Mouse (Mus musculus): ENCODE results near the gene Stx18.

Stx18 gene

DNA sequence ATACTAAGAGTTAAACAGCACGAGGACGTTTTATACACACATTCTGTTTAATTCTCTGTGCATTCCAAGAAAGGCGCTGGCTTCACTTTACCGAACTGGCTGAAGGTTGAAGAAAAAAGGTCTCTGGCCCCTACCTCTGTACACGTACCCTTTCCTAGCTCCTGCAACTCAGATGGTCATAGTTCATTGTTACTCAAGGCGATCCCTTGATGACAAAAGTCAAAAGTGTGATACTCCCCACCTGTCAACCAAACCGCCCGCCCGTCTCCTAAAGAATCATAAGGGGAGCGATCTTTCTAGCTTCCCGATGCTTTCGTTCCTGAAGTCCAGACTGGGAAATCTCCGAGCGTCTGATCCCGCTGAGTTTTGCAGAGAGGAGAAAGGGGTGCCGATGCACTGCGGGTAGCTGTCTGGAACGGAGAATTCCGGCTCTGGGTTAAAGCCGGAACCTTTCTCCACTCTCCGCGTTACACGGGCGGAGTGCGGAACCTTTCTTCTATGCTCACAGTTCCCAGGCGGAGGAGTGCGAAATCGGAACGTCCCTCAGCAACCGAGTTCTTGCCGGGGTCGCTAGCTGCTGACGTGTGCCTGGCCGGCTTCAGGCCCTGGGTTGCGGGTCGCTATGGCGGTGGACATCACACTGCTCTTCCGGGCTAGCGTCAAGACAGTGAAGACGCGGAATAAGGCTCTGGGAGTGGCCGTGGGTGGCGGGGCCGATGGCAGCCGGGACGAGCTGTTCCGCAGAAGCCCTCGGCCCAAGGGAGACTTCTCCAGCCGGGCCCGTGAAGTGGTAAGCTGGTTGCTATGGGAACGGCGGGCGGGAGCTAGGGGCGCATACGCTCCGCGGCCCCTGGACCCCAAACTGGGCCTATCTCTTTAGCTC, at the start of gene Stx18:
Gene Stx18 (plus strand): TSS at position 33 of the 883 bp plus-strand sequence.
- peak; percentile 79 for DNase-seq (ENCODE audit: low read depth)

DNA sequence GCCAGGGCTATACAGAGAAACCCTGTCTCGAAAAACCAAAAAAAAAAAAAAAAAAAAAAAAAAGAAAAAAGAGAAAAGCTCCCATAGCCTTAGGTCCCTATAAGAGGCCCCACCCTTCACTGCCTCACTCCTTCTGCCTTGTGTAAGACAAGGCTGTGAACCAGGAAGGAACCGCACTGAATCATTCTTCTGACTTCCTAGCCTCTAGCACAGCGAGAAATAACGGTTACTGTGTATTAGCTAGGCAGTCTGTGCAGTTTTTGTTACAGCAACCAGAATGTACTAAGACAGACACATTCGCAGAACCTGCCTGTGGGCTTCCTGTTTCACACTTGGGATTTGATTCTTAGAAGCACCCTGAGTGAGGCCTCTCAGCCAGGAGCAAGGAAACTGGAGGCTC, 46.2 kb upstream of the Stx18 start:
- no peak for DNase-seq (ENCODE audit: low read depth)

DNA sequence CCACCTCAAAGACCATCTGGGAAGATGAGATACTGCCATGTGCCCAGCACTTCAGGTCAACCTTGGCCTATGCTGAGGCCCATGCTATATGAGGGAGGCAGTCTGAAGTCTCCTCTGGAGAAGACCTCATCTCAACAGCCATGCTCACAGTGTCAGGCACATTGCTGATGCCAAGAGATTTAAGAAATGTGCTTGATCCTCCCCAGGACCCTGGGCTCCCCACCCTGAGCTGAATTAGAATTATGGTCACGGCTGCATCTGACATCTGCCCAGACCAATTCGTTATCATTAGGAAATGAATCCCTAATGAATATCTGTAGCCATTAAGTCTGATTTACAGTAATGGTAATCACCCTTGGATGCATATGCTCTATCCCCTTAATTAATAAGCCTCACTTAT, 39.7 kb upstream of the Stx18 start:
- DNase-seq (ENCODE audit: low read depth) = no peak

DNA sequence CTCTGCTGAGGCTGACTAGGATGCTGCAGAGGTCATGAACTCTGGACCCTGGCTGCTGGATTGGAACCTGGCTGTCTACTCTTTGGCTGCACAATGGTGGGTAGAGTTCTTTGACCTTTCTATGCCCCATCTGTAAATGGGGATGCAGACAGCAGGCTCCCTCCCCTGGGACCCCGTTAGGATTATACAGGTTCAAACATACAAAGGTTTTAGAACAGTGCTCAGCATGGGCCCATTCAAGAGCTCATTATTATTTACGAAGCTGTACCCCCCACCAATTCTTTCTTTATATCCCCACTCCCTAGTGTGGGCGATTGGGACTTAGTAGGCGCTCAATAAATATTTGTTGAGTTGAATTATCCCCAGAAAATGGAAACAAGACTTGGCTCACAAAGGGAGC, 36.0 kb upstream of the Stx18 start:
- no peak for DNase-seq (ENCODE audit: low read depth)

DNA sequence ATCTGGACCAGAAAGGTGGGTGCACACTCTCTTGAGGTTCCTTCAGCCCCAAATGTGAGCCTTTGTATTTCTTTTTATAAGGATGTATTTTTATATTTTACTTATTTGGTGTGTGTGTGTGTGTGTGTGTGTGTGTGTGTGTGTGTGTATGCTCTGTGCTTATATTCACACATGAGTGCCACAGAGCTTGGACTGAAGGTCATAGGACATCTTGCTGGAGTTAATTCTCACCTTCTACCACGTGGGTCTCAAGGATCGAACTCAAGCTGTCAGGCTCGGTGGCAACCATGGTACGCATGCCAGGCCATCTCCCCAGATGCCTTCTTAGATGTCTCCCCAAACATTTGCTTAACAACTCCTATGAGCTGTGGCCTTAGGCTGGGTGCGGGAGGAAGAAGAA, 33.8 kb upstream of the Stx18 start:
- no peak for DNase-seq (ENCODE audit: low read depth)

DNA sequence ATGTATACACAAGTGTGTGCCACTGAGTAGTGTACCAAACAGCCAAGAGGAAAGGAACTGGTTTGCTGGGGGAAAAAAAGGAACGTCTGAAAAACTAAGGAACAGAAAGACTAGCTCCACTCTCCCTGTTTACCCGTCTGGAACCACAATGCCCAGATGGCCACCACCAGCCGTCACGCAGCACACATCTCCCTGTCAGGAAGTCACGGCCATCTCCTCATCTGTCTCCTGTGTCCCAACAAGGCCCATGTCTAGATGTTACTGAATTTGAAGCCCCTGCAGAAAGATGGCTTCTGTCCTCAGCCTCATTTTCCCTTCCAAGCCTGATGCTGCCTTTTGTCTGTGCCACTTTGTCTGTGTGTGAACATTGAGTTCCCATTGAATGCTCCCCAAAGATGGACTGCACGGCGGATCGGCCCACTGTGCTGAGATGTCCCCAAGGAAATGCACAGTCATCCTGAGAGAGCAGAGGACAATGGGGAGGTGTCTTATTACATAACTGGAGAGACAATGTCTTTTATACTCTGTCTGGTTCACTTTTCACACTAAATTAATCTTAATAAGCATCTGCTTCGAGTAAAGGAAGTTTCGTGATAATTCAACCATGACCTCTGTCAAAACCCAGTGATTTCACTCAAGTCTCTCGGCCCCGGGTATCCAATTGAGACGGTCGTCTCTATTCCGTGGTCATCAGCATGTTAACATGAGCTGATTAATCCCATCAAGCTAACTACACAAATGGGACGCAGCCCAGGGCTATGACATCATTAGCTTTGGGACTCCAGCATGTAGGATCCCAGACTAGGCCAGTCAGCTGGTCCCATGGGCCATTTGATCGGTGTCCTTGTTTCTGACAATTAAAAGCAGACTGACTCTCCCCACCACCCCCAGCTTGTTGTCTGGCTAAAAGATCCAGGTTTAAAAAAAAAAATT, 31.9 kb upstream of the Stx18 start:
- no peak for DNase-seq (ENCODE audit: low read depth)

DNA sequence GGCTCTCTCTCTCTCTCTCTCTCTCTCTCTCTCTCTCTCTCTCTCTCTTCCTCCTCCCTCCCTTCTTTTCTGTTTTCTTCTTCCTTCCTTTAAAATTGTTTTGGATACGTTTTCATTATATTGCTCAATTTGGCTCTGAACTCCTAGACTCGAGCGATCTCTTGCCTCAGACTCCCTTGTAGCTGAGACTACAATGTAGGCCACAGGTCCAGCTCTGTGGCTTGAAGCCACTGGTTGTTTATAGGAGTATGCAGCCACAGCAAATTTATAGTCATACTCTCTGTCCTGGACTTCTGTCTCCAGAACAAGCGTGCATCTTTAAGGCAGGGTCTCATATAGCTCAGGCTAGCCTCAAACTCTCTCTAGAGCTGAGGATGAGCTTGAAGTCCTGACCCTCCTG, 29.5 kb upstream of the Stx18 start:
- DNase-seq (ENCODE audit: low read depth) = no peak

DNA sequence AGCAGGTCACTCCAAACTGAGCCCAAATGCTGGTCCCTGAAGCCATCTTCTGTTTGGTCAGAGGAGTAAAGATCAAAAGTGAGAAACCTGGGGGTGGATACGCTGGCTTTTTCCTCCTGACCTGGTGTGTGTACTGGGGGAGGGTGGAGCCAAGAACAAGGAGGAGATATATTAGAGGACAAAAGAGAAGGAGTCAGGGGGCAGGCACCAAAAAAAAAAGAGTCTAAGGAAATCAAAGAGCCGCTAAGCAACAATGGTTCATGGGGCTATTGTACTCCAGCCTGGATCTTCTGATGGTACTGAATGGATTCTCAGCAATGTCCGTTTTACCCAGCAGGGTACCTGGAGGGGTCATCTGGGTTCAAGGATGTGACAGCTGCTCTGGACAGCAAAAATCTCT, 23.6 kb upstream of the Stx18 start:
- DNase-seq (ENCODE audit: low read depth) = no peak

DNA sequence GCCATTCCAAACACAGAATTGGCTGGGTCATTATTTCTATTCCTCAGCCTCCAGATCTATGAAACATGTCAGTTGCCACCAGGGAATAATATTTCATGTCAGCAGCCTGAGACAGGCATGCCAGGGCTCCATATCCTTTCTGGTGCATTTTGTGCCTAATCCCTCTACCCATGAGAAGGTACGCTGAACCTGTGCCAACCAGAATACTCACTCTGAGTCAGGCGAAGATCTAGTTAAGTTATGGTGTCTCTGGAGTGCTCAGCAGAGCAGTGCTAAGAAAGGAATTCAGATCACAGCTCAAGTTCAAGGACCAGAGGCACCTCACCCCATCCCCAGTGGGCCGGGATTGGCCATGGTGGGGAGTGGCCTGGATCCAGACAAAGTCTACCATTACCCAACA, 21.6 kb upstream of the Stx18 start:
- DNase-seq (ENCODE audit: low read depth) = no peak

DNA sequence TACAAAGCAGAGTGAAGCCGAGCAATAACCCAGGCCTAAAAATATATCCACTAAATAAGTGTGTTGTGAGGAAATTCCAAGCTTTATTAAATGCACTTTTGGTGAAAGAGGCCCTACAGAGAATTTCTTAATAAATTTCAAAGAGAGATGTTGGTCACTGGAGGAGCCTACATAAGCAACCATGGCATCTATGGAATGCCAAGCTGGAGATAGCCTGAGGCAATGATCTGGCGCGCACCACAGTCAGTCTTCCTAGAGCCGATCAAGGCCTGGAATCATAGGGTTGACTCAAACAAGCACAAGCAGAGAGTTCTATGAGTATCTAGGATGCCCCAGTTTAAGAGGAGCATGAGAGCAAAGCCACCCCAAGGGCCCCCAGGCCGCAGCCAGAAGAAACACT, 10.9 kb upstream of the Stx18 start:
- no peak for DNase-seq (ENCODE audit: low read depth)

DNA sequence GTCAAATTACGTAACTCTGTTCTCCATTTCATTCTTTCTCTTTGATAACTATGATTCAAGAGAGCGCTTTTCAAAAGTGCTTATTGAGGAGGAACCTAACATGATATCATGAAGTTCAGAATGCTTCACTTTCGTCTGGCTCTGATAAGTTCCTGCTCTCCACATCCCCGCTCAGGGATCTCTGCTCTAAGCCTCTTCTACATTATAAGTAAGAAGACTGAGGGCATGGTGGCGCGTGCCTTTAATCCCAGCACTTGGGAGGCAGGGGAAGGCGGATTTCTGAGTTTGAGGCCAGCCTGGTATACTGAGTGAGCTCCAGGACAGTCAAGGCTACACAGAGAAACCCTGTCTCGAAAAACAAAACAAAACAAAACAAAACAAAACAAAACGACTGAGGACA, 268 bp upstream of the Stx18 start:
- DNase-seq (ENCODE audit: low read depth) = peak; percentile 22

DNA sequence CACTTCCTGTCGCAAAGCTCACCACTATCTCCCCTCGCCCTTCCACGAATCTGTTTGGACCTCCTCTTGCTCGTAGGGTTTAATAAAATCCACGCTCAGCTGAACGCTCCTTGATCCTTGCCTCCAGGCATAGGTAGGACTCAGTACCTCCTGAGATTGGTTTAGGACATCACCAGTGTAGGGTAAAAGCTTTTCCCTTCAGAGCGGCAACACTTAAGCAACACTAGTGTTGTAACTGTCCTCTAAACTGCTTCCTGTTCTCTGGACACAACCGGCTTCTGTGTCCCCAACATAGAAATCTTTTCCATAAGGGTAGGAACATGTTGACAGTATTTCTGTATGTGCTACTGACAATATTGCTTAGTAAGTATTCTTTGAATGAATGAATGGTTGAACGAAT, 1.3 kb downstream of the Stx18 start:
- no peak for DNase-seq (ENCODE audit: low read depth)

DNA sequence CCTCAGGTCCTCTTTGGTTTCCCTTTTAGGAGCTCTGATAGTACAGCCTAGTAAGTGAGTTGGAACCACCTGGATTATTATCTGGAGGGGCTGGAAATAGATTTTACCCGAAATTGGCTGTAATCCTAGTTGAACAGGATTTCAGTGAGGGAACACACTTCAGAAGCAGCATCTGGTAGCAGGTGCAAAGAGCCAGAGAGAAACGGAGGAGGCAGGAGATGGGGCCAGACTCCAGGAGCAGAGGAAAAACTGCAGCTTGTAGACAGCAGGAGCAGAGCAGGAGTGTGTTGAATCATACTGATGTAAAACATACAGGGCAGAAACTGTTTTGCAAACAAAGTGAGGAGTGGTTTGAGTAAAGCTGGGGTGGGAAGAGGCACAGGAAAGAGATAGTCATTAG, 6.4 kb downstream of the Stx18 start:
- DNase-seq (ENCODE audit: low read depth) = no peak

DNA sequence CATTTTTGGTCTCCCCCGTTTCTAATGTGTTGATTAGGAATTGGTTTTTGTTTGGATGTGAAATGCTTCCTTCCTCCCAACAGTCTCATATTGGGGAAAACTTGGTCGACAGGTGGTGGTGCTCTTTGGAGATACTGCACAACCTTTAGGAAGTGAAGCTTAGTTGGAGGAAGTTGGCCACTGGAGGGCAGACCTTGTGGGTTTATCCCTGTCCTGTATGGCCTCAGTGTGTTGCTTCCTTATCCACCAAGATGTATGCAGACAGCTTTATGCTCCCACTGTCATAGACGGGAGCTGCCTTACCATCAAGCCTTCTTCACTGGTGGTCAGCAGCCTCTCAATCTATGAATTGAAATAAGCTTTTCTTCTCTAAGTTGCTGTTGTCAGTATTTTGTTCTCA, 9.6 kb downstream of the Stx18 start:
- no peak for DNase-seq (ENCODE audit: low read depth)

DNA sequence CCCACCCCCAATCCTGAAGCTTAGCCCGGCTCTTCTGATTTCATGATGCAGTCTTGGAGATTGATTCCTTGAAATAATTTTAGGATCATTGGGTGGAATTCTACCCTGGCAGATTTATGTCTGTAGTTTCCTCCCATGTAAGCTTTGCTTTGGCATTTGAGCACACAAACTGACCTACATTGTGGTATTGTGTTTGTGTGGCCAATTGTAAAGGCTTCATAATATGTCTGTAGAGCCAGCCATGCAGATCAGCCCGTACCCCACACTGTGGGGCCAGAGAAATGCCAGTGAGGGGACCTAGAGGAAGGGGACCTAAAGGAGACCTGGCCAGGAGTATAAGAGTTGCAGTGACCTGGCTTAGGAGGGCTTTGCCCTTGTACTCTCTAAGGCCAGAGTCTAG, 22.5 kb downstream of the Stx18 start:
- DNase-seq (ENCODE audit: low read depth) = no peak

DNA sequence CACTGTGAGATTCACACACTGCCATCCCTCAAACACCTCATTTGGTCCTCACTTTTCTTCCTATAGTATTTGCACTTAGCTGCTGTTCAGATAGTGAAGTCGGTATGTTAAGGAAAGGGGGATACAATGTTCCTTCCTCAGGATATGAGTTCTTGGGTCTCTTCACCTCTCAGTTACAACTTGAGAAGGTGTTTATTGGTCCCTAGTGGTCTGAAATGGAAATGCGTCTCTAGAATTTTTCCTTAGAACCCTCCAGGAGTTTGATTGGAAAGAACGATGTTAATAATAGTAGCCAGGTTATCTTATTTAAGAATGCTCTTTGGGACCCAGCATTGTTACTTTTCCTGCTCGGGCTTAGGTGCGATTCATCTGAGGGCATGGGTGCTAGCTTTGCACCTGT, 24.2 kb downstream of the Stx18 start:
- no peak for DNase-seq (ENCODE audit: low read depth)

DNA sequence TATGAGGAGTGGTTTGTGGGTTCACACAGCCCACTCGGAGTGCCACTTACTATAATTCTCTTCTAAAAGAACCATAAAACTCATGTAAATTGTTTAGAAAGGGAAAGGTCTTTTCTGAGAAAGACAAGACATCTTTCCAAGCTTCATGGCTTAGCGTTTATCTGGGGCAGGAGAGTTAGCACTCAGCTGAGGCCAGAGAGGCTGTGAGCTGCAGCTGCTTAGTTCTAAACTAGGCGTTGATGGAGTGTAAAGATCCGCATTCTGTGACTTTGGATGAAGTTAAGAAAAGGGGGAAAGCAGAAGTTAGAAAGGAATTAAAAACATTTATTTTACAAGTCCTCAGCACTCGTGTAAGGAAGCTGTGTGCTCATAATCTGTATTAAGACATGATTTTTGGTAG, 24.8 kb downstream of the Stx18 start:
- DNase-seq (ENCODE audit: low read depth) = no peak

DNA sequence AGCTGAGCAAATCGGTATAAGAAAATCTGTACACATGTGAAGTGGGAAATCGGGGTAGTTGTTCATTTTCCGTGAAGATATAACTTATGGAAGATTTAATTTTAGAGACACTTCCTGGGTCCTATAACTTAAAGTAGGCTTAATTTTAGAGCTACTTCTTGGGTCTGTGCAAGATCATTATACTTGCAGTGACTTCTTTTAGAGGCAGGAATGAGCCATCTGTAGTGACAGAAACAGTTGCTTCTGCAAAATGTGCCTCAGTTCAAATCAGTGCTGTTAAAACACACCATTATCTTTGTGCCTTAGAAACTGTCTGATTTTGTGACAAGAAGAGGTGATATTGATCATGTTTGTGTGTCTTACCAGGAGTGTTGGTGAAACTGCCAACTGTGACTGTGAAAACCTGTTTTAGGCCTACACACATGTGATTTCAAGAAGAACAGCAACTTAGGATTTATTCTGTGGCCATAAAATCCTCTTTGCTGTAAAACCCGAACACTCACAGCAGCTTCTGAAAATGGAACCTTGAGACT, 25.6 kb downstream of the Stx18 start:
- DNase-seq (ENCODE audit: low read depth) = no peak

DNA sequence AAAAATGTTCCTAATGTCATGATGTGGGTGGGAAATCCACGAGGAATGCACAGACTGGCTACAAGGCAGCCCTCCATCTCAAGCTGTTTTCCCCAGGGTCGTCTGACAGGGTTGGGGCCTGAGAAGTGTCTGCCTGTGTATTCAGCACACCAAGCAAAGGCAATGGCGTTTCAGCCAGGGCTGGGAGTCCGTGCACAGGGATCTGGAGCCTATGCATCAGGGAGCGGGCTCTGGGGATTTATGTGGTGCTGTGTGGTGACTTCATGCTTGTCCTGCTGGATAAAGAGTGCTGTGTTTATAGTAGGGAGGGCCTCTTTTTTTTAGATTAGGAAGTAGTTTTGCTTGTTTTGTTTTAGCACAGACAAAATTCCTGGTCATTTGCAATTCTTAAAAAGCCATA, 26.2 kb downstream of the Stx18 start:
- no peak for DNase-seq (ENCODE audit: low read depth)

DNA sequence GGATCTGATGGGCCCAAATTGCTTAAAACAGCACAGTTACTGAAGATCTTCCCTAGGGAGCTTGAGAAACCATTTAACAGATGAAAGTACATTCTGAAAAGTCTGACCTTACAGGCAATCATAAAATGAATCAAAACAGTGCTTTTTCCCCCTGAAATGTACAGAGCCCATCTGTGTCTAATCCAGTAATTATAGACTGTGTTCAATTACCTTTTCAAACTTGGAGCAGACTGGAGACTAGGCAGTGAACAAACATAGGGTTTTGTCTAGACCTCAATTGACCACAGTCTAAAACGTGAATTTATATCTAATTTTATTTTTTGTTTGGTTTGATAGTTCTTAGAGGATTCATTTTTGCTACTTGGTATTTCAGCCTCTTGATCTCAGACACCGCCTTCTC, 26.9 kb downstream of the Stx18 start:
- no peak for DNase-seq (ENCODE audit: low read depth)

DNA sequence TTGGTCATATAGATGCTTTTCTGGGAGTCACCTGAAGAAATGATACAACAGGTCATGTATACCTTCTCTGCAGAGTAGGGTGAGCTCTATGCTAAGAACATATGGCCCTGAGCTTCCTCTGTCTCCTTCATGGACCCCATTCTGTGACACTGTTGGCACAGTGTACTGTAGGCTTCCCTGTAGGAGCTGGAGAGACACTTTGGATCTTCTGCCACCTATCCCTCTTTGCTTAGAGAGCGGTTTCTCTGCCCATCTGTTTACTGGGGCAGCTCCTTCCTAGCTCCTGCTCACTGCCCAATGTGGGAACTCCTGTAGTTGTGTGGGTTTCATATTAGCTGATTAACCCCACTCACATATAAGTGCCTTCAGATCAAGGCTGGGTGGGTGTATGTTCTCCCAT, 28.1 kb downstream of the Stx18 start:
- DNase-seq (ENCODE audit: low read depth) = no peak

DNA sequence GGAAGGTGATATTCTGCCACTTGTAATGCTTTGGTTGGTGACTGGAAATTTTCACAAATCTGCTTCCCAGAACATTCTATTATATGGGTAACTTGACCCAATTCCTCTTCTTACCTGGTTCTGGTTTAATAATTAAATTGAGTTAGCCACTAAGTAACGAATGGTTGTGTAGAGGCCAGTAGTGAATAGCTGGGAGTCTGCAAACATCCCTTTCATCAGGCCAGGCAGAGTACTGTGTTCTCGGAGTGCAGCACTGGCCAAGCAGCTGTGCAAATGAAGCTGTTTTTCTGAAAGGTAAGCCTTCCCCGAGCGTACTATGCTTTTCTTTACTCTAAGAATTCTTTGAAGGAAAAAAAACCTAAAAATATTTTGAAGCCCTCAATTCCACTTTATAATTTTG, 37.8 kb downstream of the Stx18 start:
- DNase-seq (ENCODE audit: low read depth) = no peak

DNA sequence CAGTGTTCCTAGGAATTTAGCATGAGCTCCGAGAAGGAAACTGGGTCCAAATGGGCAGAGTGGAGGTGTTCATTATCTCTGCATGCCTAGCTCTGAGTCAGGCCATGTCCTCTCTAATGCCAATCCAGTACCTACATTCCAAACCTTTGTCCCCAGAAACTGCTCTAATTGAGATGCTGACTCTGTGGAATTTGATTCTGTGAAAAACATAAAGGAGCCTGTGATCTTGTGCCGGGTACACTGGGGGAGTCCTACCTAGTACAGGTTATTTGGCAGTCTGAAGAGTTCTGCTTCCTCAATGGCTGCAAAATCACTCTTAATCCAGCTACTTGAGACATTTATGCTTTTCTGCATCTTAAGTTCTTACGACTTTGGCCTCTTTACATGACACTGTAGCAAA, 40.0 kb downstream of the Stx18 start:
- DNase-seq (ENCODE audit: low read depth) = no peak

Data from c-Kit-positive CD71-positive TER-119-negative erythroid progenitor cells, embryonic 14.5 days (primary cell).